Mouse (Mus musculus) hindbrain, embryonic 12.5 days (tissue): ENCODE measurements around the gene Cxcl10. TPM values are rescaled to one million over a fixed set of nuclear protein-coding genes. Genes with fewer than 3 reads are reported as not detected.

Source experiments
- ATAC-seq: fragments of 200-750 bp; cut with Nextera tagmentation; 2 replicates; pipeline ENCODE4 v1.8.0; 2017; ENCODE audit warnings: moderate TSS enrichment; ENCODE audit not compliant: low FRiP score
- H3K27ac ChIP-seq: fragments of 300-500 bp; sonication (generic); 2 replicates; pipeline ENCODE4 v1.5.1; 2016; ENCODE audit warnings: mild to moderate bottlenecking
- H3K27me3 ChIP-seq: fragments of 300-500 bp; sonication (generic); 2 replicates; pipeline ENCODE4 v1.6.1; 2016; ENCODE audit warnings: mild to moderate bottlenecking
- H3K36me3 ChIP-seq: fragments of 300-500 bp; sonication (generic); 2 replicates; pipeline ENCODE4 v1.6.1; 2016; ENCODE audit warnings: mild to moderate bottlenecking
- H3K4me1 ChIP-seq: fragments of 300-500 bp; sonication (generic); 2 replicates; pipeline ENCODE4 v1.6.1; 2016
- H3K4me2 ChIP-seq: fragments of 300-500 bp; sonication (generic); replicated peaks from 2 replicates; pipeline ENCODE4 v1.6.1; 2016; ENCODE audit warnings: mild to moderate bottlenecking
- H3K4me3 ChIP-seq: fragments of 300-500 bp; sonication (generic); 2 replicates; pipeline ENCODE4 v1.5.1; 2016; ENCODE audit warnings: mild to moderate bottlenecking
- H3K9ac ChIP-seq: fragments of 300-500 bp; sonication (generic); 2 replicates; pipeline ENCODE4 v1.6.1; 2016; ENCODE audit warnings: mild to moderate bottlenecking, moderate library complexity
- H3K9me3 ChIP-seq: fragments of 300-500 bp; sonication (generic); replicated peaks from 2 replicates; pipeline ENCODE4 v1.6.1; 2016; ENCODE audit warnings: mild to moderate bottlenecking
- WGBS: fragments of 180-500 bp; shearing (Covaris S2); methylation state at CpG from one replicate; pipeline ENCODE4 v1.1.7; 2016; 5-methylcytosine and 5-hydroxymethylcytosine counted together
- polyA plus RNA-seq: library from polyadenylated mRNA; unstranded; fragments of >200 nt; fragmentation: Nextera tagmentation; extraction: Ambion mirVana; gene quantifications from 2 replicates; pipeline ENCODE4 v1.2.1, GENCODE M21; 2016

Gene Cxcl10
- polyA plus RNA-seq, 1 experiment from 2014 or later: 0.26 TPM

GRCm38 (mm10) chr5:92382349-92382679 lies 33.6 kb upstream of the Cxcl10 start:
- H3K27ac ChIP-seq: no peak overlapping the region
- WGBS: 69% methylated on average over 9 of the region's 9 CpGs
- no peak overlapping the region for H3K4me2 ChIP-seq
- no peaks in the 10 kb centered on the region for H3K27me3 ChIP-seq
- H3K9ac ChIP-seq: no peak overlapping the region
- ATAC-seq: no peak
- H3K4me1 ChIP-seq: 0 out of 2 replicates have a peak, but pooled peaks cover 3% of the 10 kb centered on the region
- H3K9me3 ChIP-seq: no peaks in the 10 kb centered on the region
- no peak overlapping the region for H3K4me3 ChIP-seq
- no peaks in the 10 kb centered on the region for H3K36me3 ChIP-seq

- no peak overlapping the region for H3K4me2 ChIP-seq
- 0 out of 2 replicates have a peak, but pooled peaks have one; percentile 61 for ATAC-seq
- no peaks in the 10 kb centered on the region for H3K9me3 ChIP-seq
- H3K27ac ChIP-seq: no peak overlapping the region
- H3K9ac ChIP-seq: no peak overlapping the region
- 38% methylated on average over 12 of the region's 12 CpGs for WGBS
- H3K4me1 ChIP-seq: 0 out of 2 replicates have a peak, but pooled peaks cover 3% of the 10 kb centered on the region
- H3K36me3 ChIP-seq: no peaks in the 10 kb centered on the region
- H3K4me3 ChIP-seq: no peak overlapping the region
- H3K27me3 ChIP-seq: no peaks in the 10 kb centered on the region
These were observed 33.1 kb upstream of the Cxcl10 start for GRCm38 (mm10) chr5:92381550-92382348.

- H3K9ac ChIP-seq: no peak overlapping the region
- ATAC-seq: no peak
- no peaks in the 10 kb centered on the region for H3K36me3 ChIP-seq
- no peaks in the 10 kb centered on the region for H3K4me1 ChIP-seq
- H3K27me3 ChIP-seq: no peaks in the 10 kb centered on the region
- H3K4me2 ChIP-seq: no peak overlapping the region
- WGBS: 58% methylated on average over 13 of the region's 13 CpGs
- H3K27ac ChIP-seq: no peak overlapping the region
- no peaks in the 10 kb centered on the region for H3K9me3 ChIP-seq
- no peak overlapping the region for H3K4me3 ChIP-seq
These were observed 28.2 kb upstream of the Cxcl10 start for GRCm38 (mm10) chr5:92376795-92377405.

GRCm38 (mm10) chr5:92375368-92375767 lies 26.7 kb upstream of the Cxcl10 start:
- ATAC-seq: no peak
- H3K36me3 ChIP-seq: no peaks in the 10 kb centered on the region
- H3K9ac ChIP-seq: no peak overlapping the region
- no peak overlapping the region for H3K4me2 ChIP-seq
- no peaks in the 10 kb centered on the region for H3K27me3 ChIP-seq
- H3K27ac ChIP-seq: no peak overlapping the region
- no peak overlapping the region for H3K4me3 ChIP-seq
- 85% methylated on average over 17 of the region's 17 CpGs for WGBS
- peaks cover 5% of the 10 kb centered on the region for H3K4me1 ChIP-seq
- no peaks in the 10 kb centered on the region for H3K9me3 ChIP-seq

- H3K4me2 ChIP-seq: no peak overlapping the region
- ATAC-seq: no peak
- WGBS: 74% methylated on average over 6 of the region's 6 CpGs
- no peak overlapping the region for H3K9ac ChIP-seq
- peaks cover 5% of the 10 kb centered on the region for H3K4me1 ChIP-seq
- H3K4me3 ChIP-seq: no peak overlapping the region
- no peaks in the 10 kb centered on the region for H3K36me3 ChIP-seq
- H3K27me3 ChIP-seq: no peaks in the 10 kb centered on the region
- no peak overlapping the region for H3K27ac ChIP-seq
- no peaks in the 10 kb centered on the region for H3K9me3 ChIP-seq
These were observed 26.0 kb upstream of the Cxcl10 start for GRCm38 (mm10) chr5:92374721-92375142.

- H3K4me3 ChIP-seq: no peak overlapping the region
- H3K9ac ChIP-seq: no peak overlapping the region
- H3K9me3 ChIP-seq: no peaks in the 10 kb centered on the region
- H3K27me3 ChIP-seq: no peaks in the 10 kb centered on the region
- H3K4me1 ChIP-seq: peaks cover 5% of the 10 kb centered on the region
- no peak overlapping the region for H3K4me2 ChIP-seq
- H3K36me3 ChIP-seq: no peaks in the 10 kb centered on the region
- 79% methylated on average over 2 of the region's 2 CpGs for WGBS
- ATAC-seq: no peak
- no peak overlapping the region for H3K27ac ChIP-seq
These were observed 23.9 kb upstream of the Cxcl10 start for GRCm38 (mm10) chr5:92372605-92373004.

DNA sequence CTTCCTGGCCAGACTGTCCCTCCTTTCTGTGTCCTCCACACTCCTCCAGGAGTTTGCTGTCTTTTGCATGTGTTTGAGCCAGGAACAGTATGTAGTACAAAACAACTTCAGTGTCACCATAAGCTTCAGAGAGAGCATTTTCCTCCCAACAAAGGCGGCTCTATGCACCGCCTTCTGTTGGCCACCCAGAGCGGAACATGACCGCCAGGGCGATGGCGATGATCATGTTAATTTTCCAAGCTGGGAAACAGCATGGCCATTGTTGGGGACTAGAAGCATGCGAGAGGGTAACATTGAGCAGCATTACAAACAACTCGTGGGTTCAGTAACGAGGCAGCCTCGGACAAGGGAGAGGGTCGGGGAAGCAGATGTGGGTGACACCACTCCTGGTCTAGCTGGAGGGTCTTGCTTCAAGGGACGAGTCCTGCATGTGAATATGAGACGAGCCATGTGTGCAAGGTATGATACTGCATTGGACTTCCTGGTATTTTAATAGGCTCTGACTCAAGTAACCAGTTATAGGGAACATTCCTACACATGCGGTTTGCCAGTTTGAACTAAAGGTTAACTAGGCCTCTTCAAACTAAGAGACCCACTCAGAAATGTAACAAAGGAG lies 22.8 kb upstream of the Cxcl10 start:
- WGBS: 57% methylated on average over 14 of the region's 14 CpGs
- Histone ChIP-seq H3K27ac (0 out of 2 replicates have a peak overlapping the region, but pooled peaks have one; percentile 30), H3K4me3 (no peak overlapping the region), H3K36me3 (no peaks in the 10 kb centered on the region), H3K9ac (no peak overlapping the region), H3K4me1 (peaks cover 5% of the 10 kb centered on the region), H3K27me3 (no peaks in the 10 kb centered on the region), H3K4me2 (no peak overlapping the region), H3K9me3 (no peaks in the 10 kb centered on the region)
- ATAC-seq: peak; percentile 49

GRCm38 (mm10) chr5:92370891-92371290 lies 22.2 kb upstream of the Cxcl10 start:
- no peak overlapping the region for H3K9ac ChIP-seq
- 83% methylated on average over 6 of the region's 6 CpGs for WGBS
- H3K27ac ChIP-seq: 0 out of 2 replicates have a peak overlapping the region, but pooled peaks have one; percentile 30
- no peak overlapping the region for H3K4me2 ChIP-seq
- 0 out of 2 replicates have a peak, but pooled peaks have one; percentile 18 for ATAC-seq
- H3K36me3 ChIP-seq: no peaks in the 10 kb centered on the region
- no peaks in the 10 kb centered on the region for H3K9me3 ChIP-seq
- no peak overlapping the region for H3K4me3 ChIP-seq
- no peaks in the 10 kb centered on the region for H3K27me3 ChIP-seq
- peaks cover 5% of the 10 kb centered on the region for H3K4me1 ChIP-seq

DNA sequence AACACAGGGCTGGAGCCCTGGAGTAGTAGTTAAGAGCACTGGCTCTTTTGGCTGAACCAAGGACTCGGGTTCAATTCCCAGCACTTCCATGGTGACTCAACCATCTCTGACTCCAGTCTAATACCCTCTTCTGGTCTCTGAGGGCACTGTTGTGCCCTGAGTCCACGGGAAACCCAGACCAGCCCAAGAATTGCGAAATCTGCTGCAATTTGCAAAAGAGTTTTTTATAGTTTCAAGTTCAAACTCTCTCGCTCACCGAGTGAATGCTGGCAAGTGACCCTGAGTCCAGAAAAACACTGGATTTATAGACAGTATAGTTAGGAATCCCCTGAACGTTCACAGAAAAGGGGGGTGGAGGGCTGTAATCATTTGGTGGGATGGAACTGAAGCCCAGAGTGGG lies 21.7 kb upstream of the Cxcl10 start:
- no peak overlapping the region for H3K27ac ChIP-seq
- no peak for ATAC-seq
- no peaks in the 10 kb centered on the region for H3K36me3 ChIP-seq
- H3K9ac ChIP-seq: no peak overlapping the region
- H3K4me2 ChIP-seq: no peak overlapping the region
- H3K27me3 ChIP-seq: no peaks in the 10 kb centered on the region
- H3K4me3 ChIP-seq: no peak overlapping the region
- no peaks in the 10 kb centered on the region for H3K9me3 ChIP-seq
- 84% methylated on average over 6 of the region's 6 CpGs for WGBS
- H3K4me1 ChIP-seq: peaks cover 5% of the 10 kb centered on the region

DNA sequence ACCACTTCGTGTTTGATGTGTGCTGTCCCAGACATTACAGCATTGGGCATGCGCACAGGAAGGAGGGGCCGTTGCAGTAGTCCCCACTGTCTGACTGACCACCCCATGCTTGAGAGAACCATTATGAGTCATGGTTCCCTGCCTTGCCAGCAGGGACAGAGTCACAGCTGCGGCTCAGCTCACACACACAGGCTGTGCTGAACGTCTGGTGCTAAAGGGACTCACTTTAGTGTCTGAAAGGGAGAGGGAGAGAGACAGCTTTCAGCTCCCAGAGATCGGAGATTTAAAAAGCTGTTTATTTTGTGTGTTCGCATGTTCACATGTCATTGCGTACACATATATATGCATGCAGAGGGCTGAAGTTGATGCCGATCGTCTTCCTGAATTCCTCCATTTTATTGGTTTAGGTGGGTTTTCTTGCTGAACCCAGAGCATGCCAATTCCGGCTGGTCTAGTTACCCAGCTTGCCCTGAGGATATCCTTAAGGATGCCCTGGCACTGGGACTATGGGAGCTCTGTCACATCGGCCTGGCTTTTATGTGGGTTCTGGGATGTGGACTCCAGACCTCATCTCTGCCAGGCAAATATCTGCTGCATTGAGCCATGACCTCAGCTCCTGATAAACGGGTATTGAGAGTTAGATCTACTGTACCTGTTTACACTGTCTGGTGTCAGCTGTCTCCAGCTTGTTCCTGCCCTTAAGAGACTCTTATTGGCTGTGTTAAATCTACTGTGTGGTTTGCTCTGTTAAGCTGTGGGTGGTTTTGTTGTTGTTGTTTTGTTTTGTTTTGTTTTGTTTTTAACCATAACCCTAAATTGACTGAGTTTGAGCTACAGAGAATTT lies 20.7 kb upstream of the Cxcl10 start:
- peak; percentile 90 for ATAC-seq
- Histone ChIP-seq H3K4me1 (peaks cover 5% of the 10 kb centered on the region), H3K9ac (no peak overlapping the region), H3K4me3 (no peak overlapping the region), H3K27me3 (no peaks in the 10 kb centered on the region), H3K36me3 (no peaks in the 10 kb centered on the region), H3K4me2 (no peak overlapping the region; the same call in 1 of the 2 replicates), H3K27ac (peak overlapping the region; percentile 12; the same call in 1 of the 2 replicates), H3K9me3 (no peaks in the 10 kb centered on the region)
- 69% methylated on average over 13 of the region's 13 CpGs for WGBS

- Histone ChIP-seq H3K27me3 (no peaks in the 10 kb centered on the region), H3K4me2 (no peak overlapping the region), H3K9me3 (no peaks in the 10 kb centered on the region), H3K4me3 (no peak overlapping the region), H3K4me1 (peaks cover 5% of the 10 kb centered on the region), H3K9ac (no peak overlapping the region), H3K36me3 (no peaks in the 10 kb centered on the region), H3K27ac (no peak overlapping the region)
- no peak for ATAC-seq
- WGBS: 75% methylated on average over 10 of the region's 10 CpGs
These were observed 19.7 kb upstream of the Cxcl10 start for GRCm38 (mm10) chr5:92368392-92368791.

DNA sequence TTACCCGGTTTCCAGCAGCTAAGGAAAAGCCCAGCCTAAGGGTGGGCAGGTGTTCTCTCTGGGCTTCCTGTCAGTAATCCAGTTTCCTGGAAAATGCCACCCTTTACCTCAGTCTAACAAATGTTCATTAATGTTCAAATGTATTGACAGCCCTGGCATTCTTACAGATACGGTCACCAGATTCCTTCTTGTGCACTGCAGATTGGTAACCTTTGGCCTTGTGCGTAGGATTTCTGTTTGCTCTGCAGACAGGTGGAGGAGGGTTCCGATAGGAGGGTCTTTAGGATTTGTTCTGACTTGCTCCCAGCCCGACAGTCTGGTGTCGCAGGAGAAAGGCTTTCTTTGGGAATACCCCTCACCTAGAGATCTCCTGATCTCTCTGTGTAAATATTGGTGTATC lies 17.9 kb upstream of the Cxcl10 start:
- Histone ChIP-seq H3K27ac (no peak overlapping the region), H3K9ac (no peak overlapping the region), H3K27me3 (no peaks in the 10 kb centered on the region), H3K9me3 (no peaks in the 10 kb centered on the region), H3K4me2 (no peak overlapping the region), H3K4me1 (peaks cover 7% of the 10 kb centered on the region), H3K36me3 (no peaks in the 10 kb centered on the region), H3K4me3 (no peak overlapping the region)
- WGBS: 81% methylated on average over 6 of the region's 6 CpGs
- ATAC-seq: no peak
